Mouse (Mus musculus) liver, postnatal 0 days (tissue): Measurements from ENCODE around the gene Wdfy2. TPM values are rescaled to one million over a fixed set of nuclear protein-coding genes. Genes with fewer than 3 reads are reported as not detected.

Experiments
- ATAC-seq: fragments of 200-750 bp; cut with Nextera tagmentation; 2 replicates; pipeline ENCODE4 v1.8.0; 2017; ENCODE audit warnings: mild to moderate bottlenecking, moderate library complexity
- DNase-seq: peaks from one replicate; pipeline ENCODE4 v3.0.0-alpha.2; 2016
- H3K27ac ChIP-seq: fragments of 300-500 bp; sonication (generic); 2 replicates; pipeline ENCODE4 v1.5.1; 2014; ENCODE audit warnings: antibody characterized with exemption, moderate library complexity, mild to moderate bottlenecking, low read depth
- H3K27me3 ChIP-seq: fragments of 300-500 bp; sonication (generic); 2 replicates; pipeline ENCODE4 v1.6.1; 2014; ENCODE audit warnings: low read length, control low read depth, mixed read lengths; ENCODE audit not compliant: insufficient read depth
- H3K36me3 ChIP-seq: fragments of 300-500 bp; sonication (generic); replicated peaks from 2 replicates; pipeline ENCODE4 v1.6.1; 2014; ENCODE audit warnings: mild to moderate bottlenecking, control low read depth, low read length, moderate library complexity, mixed read lengths; ENCODE audit not compliant: insufficient read depth
- H3K4me1 ChIP-seq: fragments of 300-500 bp; sonication (generic); 2 replicates; pipeline ENCODE4 v1.6.1; 2014; ENCODE audit warnings: antibody characterized with exemption, mild to moderate bottlenecking, control low read depth; ENCODE audit not compliant: insufficient read depth
- H3K4me2 ChIP-seq: fragments of 300-500 bp; sonication (generic); 2 replicates; pipeline ENCODE4 v1.6.1; 2014; ENCODE audit warnings: low read depth, mild to moderate bottlenecking, low read length, moderate library complexity, mixed read lengths
- H3K4me3 ChIP-seq: fragments of 300-500 bp; sonication (generic); 2 replicates; pipeline ENCODE4 v1.5.1; 2014; ENCODE audit warnings: low read depth, low read length
- H3K9ac ChIP-seq: fragments of 300-500 bp; sonication (generic); replicated peaks from 2 replicates; pipeline ENCODE4 v1.6.1; 2014; ENCODE audit warnings: mild to moderate bottlenecking, moderate library complexity
- H3K9me3 ChIP-seq: fragments of 300-500 bp; sonication (generic); 2 replicates; pipeline ENCODE4 v1.6.1; 2016; ENCODE audit warnings: mild to moderate bottlenecking, control low read depth, low read length, mixed read lengths
- CTCF ChIP-seq: sonication (generic); IDR thresholded peaks from 2 replicates; pipeline ENCODE4 v1.5.1; 2016; ENCODE audit warnings: antibody characterized with exemption, low read depth
- EP300 ChIP-seq: IDR thresholded peaks from 2 replicates; pipeline ENCODE4 v1.6.1; 2016; ENCODE audit warnings: antibody characterized with exemption, low read depth, mild to moderate bottlenecking
- WGBS: fragments of 180-500 bp; shearing (Covaris S2); extraction: QIAGEN DNeasy Blood & Tissue Kit; methylation state at CpG from one replicate; pipeline ENCODE4 v1.1.7; 2014; ENCODE audit not compliant: insufficient replicate concordance; 5-methylcytosine and 5-hydroxymethylcytosine counted together
- polyA plus RNA-seq: library from polyadenylated mRNA; unstranded; fragments of >200 nt; fragmentation: Nextera tagmentation; extraction: Ambion mirVana; gene quantifications from 2 replicates; pipeline ENCODE4 v1.2.1, GENCODE M21; 2015

Gene Wdfy2
- polyA plus RNA-seq, 1 experiment from 2014 or later = 2.0 TPM

- no peak overlapping the region for H3K9ac ChIP-seq
- H3K27ac ChIP-seq = no peak overlapping the region
- H3K4me3 ChIP-seq = no peak overlapping the region
- H3K4me1 ChIP-seq = no peaks in the 10 kb centered on the region
- H3K4me2 ChIP-seq = no peak overlapping the region
- 0 out of 2 replicates have a peak, but pooled peaks cover 4% of the 10 kb centered on the region for H3K9me3 ChIP-seq
- TF ChIP-seq EP300 = no peak
- peak; percentile 37 for TF ChIP-seq CTCF
- H3K36me3 ChIP-seq = peaks cover 12% of the 10 kb centered on the region
- no peak for DNase-seq
- WGBS = 74% methylated on average over 5 of the region's 5 CpGs
- no peak for ATAC-seq
- no peaks in the 10 kb centered on the region for H3K27me3 ChIP-seq
Measured at GRCm38 (mm10) chr14:62937675-62938074, 100.2 kb downstream of the Wdfy2 start.

GRCm38 (mm10) chr14:62939435-62939834, 102.0 kb downstream of the Wdfy2 start:
- 89% methylated on average over 3 of the region's 3 CpGs for WGBS
- no peak for DNase-seq
- H3K9me3 ChIP-seq = 0 out of 2 replicates have a peak, but pooled peaks cover 4% of the 10 kb centered on the region
- H3K4me1 ChIP-seq = no peaks in the 10 kb centered on the region
- H3K4me2 ChIP-seq = no peak overlapping the region
- H3K27me3 ChIP-seq = no peaks in the 10 kb centered on the region
- no peak overlapping the region for H3K4me3 ChIP-seq
- no peak overlapping the region for H3K27ac ChIP-seq
- ATAC-seq = no peak
- H3K36me3 ChIP-seq = peaks cover 18% of the 10 kb centered on the region
- TF ChIP-seq EP300 (no peak), CTCF (peak; percentile 56)
- H3K9ac ChIP-seq = no peak overlapping the region

GRCm38 (mm10) chr14:62940383-62941074, 103.1 kb downstream of the Wdfy2 start:
- H3K27ac ChIP-seq = no peak overlapping the region
- no peak overlapping the region for H3K9ac ChIP-seq
- H3K27me3 ChIP-seq = no peaks in the 10 kb centered on the region
- no peak for TF ChIP-seq CTCF
- TF ChIP-seq EP300 = no peak
- H3K4me2 ChIP-seq = no peak overlapping the region
- 31% methylated on average over 14 of the region's 14 CpGs for WGBS
- H3K9me3 ChIP-seq = peaks cover 4% of the 10 kb centered on the region; the same call in 1 of the 2 replicates
- H3K4me3 ChIP-seq = no peak overlapping the region
- DNase-seq (peak; percentile 52), ATAC-seq (0 out of 2 replicates have a peak, but pooled peaks have one; percentile 7)
- H3K4me1 ChIP-seq = no peaks in the 10 kb centered on the region
- H3K36me3 ChIP-seq = peaks cover 23% of the 10 kb centered on the region

- Histone ChIP-seq H3K4me2 (no peak overlapping the region), H3K4me1 (no peaks in the 10 kb centered on the region), H3K27ac (no peak overlapping the region), H3K9ac (no peak overlapping the region), H3K27me3 (no peaks in the 10 kb centered on the region), H3K9me3 (no peaks in the 10 kb centered on the region; the same call in 1 of the 2 replicates), H3K36me3 (peaks cover 19% of the 10 kb centered on the region), H3K4me3 (no peak overlapping the region)
- 82% methylated on average over 3 of the region's 3 CpGs for WGBS
- DNase-seq (no peak), ATAC-seq (no peak)
- TF ChIP-seq CTCF = no peak
Measured at GRCm38 (mm10) chr14:62946794-62947193, 109.3 kb downstream of the Wdfy2 start.

GRCm38 (mm10) chr14:62956091-62956490, 118.6 kb downstream of the Wdfy2 start:
- TF ChIP-seq EP300 (no peak), CTCF (no peak)
- H3K4me3 ChIP-seq = no peak overlapping the region
- H3K27ac ChIP-seq = no peak overlapping the region
- H3K27me3 ChIP-seq = no peaks in the 10 kb centered on the region
- DNase-seq (no peak), ATAC-seq (no peak)
- H3K4me2 ChIP-seq = no peak overlapping the region
- no peaks in the 10 kb centered on the region for H3K9me3 ChIP-seq
- peaks cover 32% of the 10 kb centered on the region for H3K36me3 ChIP-seq
- no peaks in the 10 kb centered on the region for H3K4me1 ChIP-seq
- 81% methylated on average over 9 of the region's 9 CpGs for WGBS
- no peak overlapping the region for H3K9ac ChIP-seq

GRCm38 (mm10) chr14:62963632-62964031, 126.2 kb downstream of the Wdfy2 start:
- TF ChIP-seq EP300 = no peak
- TF ChIP-seq CTCF = no peak
- DNase-seq (no peak), ATAC-seq (no peak)
- Histone ChIP-seq H3K36me3 (no peaks in the 10 kb centered on the region), H3K9me3 (no peaks in the 10 kb centered on the region), H3K4me2 (no peak overlapping the region), H3K4me1 (no peaks in the 10 kb centered on the region), H3K4me3 (no peak overlapping the region), H3K27ac (no peak overlapping the region), H3K27me3 (no peaks in the 10 kb centered on the region), H3K9ac (no peak overlapping the region)
- WGBS = 72% methylated on average over 4 of the region's 4 CpGs
